Mouse (Mus musculus): ENCODE results near the gene Gm21698. TPM values are rescaled to one million over a fixed set of nuclear protein-coding genes. Genes with fewer than 3 reads are reported as not detected.

Gene Gm21698
- polyA plus RNA-seq, 1 experiment from 2014 or later: not detected

Other genes with a start within 250 kb of the Gm21698 start
- gene Actr3b, start 228.7 kb downstream of the Gm21698 start, polyA plus RNA-seq (2016; fragmentation: Nextera tagmentation; extraction: Ambion mirVana): 2.8 and 3.4 TPM in 2 replicates
- gene Gm21663, start 46.3 kb downstream of the Gm21698 start, polyA plus RNA-seq (2016; fragmentation: Nextera tagmentation; extraction: Ambion mirVana): not detected in 2 replicates
- gene Gm21671, start 34.2 kb downstream of the Gm21698 start, polyA plus RNA-seq (2016; fragmentation: Nextera tagmentation; extraction: Ambion mirVana): not detected in 2 replicates
- gene Gm21680, start 16.0 kb downstream of the Gm21698 start, polyA plus RNA-seq (2016; fragmentation: Nextera tagmentation; extraction: Ambion mirVana): not detected in 2 replicates
- not detected in 2 replicates for gene Gm1979, start 16.1 kb upstream of the Gm21698 start, polyA plus RNA-seq (2016; fragmentation: Nextera tagmentation; extraction: Ambion mirVana)
- gene Gm5862, start 34.3 kb upstream of the Gm21698 start, polyA plus RNA-seq (2016; fragmentation: Nextera tagmentation; extraction: Ambion mirVana): not detected in 2 replicates
- not detected in 2 replicates for gene Speer4a, start 50.9 kb upstream of the Gm21698 start, polyA plus RNA-seq (2016; fragmentation: Nextera tagmentation; extraction: Ambion mirVana)
- not detected in 2 replicates for gene Gm7347, start 69.9 kb upstream of the Gm21698 start, polyA plus RNA-seq (2016; fragmentation: Nextera tagmentation; extraction: Ambion mirVana)
- not detected in 2 replicates for gene Gm10471, start 100.6 kb upstream of the Gm21698 start, polyA plus RNA-seq (2016; fragmentation: Nextera tagmentation; extraction: Ambion mirVana)
- gene 5031410I06Rik, start 116.7 kb upstream of the Gm21698 start, polyA plus RNA-seq (2016; fragmentation: Nextera tagmentation; extraction: Ambion mirVana): not detected in 2 replicates
- gene Gm10220, start 132.8 kb upstream of the Gm21698 start, polyA plus RNA-seq (2016; fragmentation: Nextera tagmentation; extraction: Ambion mirVana): not detected in 2 replicates

Measured in limb, embryonic 10.5 days (tissue).